Mouse (Mus musculus): ENCODE results near the gene Prcd.

The Prcd gene

GRCm38 (mm10) chr11:116693899-116694249, 40.5 kb downstream of the Prcd start:
- no peak for DNase-seq (ENCODE audit: low spot score)

DNA sequence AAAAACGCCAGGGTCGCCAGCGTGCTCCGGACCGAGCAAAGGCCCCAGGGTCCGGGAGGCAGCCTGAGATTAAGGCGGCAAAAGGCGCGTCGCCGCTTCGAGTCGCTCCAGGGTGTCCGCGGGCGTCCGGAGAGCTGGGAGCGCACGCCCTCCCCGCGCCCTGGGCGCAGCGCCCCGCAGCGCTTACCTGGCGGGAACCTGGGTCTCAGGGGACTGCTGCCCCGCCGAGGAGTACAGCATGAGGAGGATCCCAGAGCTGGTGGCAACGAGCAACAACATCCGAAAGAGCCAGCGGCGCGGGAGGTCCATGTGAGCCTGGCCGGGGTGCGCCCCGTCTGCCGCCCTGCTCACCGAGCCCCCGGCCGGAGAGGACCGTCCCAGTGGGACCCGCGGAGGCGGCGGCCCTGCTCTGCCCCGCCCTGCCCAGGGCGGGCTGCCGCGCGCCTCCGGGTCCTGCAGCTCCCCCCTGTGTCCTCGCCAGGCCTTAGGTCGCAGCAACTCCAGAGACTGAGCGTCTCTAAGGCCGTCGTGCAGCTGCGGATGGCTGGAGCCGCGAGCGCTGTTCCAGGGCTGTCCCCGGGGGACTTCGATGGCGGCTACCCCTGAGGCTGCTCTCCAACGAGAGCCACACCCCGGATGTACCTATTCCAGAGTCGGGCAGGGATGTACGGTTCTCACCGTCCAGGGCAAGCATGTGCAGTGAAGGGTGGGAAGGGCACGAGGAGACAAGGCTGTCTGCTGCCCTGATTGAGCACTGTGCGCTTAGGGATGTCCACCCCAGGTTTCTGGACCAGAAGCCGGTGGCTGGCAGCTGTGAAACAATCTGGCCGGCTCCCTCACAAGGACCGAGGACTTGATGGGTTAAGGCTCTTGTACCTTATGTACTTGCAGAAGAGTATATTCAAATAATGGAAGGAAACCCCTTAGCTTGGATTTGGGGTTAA, 41.2 kb downstream of the Prcd start:
- DNase-seq (ENCODE audit: low spot score) = no peak

DNA sequence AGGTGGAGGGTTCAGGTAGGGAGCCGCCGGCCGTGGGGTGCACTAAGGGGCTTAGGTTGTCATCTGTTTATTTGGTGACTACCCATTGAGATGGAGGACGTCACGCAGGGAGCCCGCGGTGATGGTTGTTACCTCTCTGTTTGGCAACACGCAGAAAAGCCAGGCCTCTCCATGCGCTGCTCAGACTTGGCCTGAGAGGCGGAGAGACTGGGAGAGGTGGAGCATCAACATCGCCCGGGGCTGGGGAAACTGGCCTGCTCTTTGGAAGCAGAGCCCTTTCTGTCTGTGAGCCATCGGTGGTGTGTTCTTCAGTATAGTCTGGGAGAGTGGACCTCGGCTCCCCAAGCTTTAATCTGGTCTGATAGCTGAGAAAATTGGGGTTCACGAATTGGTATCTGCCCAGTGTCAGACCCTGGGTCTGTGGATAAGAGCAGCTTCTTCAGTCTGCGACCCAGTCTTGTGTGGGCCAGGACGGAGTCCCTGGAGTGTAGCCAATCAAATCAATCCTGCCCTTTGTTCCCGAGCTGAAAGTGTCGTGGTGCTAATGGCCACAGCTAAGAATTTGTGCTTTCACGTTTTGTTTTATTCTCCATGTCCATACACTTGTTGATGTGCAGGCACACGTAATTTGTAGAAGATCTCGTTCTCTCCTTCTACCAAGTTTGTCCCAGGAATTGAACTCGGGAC, 42.0 kb downstream of the Prcd start:
- no peak for DNase-seq (ENCODE audit: low spot score)

DNA sequence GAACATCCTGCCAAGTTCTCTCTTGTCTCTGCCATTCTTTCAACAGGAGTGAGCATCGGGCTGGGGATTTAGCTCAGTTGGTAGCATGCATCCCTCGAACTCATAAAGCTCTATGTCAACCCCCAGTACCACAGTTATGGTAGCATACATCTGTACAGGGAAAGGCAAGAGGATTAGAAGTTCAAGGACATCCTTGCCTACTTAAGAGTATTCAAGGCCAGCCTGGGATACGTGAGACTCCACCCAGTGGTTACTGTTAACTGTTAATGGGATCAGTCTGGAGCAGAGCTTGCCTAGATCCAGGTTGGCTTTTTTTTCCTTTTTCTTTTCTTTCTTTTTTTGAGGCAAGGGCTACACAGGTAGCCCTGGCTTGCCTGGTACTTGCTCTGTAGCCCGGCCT, 43.1 kb downstream of the Prcd start:
- no peak for DNase-seq (ENCODE audit: low spot score)

DNA sequence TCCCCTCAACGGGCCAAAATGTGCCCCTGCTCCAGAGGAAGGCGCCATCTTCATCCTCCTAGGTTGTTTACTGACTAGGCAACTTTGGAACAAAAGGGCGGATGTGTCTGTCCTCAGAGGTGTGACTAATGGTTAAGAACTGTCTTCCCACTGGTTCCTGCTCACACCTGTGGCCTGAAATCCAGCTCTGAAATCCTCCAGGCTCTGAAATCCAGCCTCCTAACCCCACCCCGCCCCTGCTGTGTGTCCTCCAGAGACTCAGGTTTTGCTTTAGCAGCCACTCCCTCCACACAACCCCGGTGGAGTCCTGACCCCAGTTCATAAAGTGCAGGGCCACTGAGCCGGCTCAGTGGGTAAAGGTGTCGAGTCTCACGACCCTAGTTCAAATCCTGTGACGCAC, 44.2 kb downstream of the Prcd start:
- no peak for DNase-seq (ENCODE audit: low spot score)

DNA sequence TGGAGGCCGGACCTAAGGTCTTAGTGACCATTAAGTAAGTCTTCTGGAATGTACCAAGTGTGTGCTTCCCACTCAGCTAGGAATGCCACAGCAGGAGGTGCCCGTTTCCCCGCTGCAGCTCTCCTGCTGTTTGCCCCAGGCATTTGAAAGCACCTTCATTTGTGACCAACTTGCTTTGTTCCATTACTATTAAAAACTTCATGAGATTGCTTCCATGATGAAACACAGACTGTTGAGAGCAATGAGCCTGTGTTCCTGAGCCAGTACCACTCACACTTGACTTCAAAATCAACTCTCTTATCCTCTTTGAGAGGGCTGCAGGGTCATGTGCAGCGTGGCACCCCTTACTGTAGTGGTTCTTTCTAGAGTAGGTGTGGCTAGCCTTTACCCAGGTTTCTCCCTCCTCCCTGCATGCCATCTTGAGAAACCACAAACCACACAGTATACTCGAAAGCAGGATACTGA, 48.1 kb downstream of the Prcd start:
- no peak for DNase-seq (ENCODE audit: low spot score)

DNA sequence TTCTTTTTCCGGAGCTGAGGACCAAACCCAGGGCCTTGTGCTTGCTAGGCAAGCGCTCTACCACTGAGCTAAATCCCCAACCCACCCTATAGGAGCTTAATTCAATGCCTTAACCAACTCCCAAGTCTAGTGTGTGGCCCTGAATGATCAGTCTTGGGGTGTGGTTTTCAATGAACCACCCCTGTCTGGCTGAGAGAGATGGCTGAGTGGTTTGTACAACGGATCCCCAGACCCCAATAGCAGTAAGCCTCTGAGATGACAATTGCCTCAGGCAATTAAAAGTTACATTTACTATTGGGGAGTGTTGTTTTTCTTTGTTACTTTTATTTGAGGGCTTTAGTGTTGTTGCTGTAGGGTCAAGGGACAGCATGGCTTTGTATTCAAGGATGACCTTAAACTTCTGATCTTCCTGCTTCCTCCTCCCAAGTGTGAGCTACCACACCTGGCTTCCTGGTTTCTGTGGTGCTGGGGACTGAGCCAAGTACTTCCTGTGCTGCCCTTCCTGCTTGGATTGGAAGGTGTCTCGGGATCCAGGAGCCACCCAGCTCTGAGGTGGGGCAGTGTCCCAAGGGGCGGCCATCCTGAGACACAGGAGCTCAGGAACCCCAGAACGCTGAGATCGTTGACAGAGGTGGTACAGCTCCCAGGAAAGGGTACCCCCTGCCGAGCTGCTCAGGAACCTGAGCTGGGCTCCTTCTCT, 51.2 kb downstream of the Prcd start:
- DNase-seq (ENCODE audit: low spot score) = no peak

- no peak for DNase-seq (ENCODE audit: low spot score)
These were observed 51.9 kb downstream of the Prcd start for GRCm38 (mm10) chr11:116705204-116705608.

GRCm38 (mm10) chr11:116706363-116706762, 53.0 kb downstream of the Prcd start:
- DNase-seq (ENCODE audit: low spot score) = no peak

- DNase-seq (ENCODE audit: low spot score) = no peak
These were observed 56.8 kb downstream of the Prcd start for GRCm38 (mm10) chr11:116710171-116710570.

- no peak for DNase-seq (ENCODE audit: low spot score)
These were observed 57.5 kb downstream of the Prcd start for GRCm38 (mm10) chr11:116710793-116711192.

- DNase-seq (ENCODE audit: low spot score) = no peak
These were observed 60.7 kb downstream of the Prcd start for GRCm38 (mm10) chr11:116714052-116714451.
